Mouse (Mus musculus) layer of hippocampus, adult 18-20 months (tissue): Measurements from ENCODE around the gene Cd93. TPM values are rescaled to one million over a fixed set of nuclear protein-coding genes. Genes with fewer than 3 reads are reported as not detected.
A peak's percentile ranks its signal among the peaks of the same experiment; 100 is the strongest.

Experiments
- DNase-seq, 2 experiments: peaks; one replicate each; pipeline ENCODE4 v3.0.0; 2022; ENCODE audit warnings: low spot score in 2 of 2
- total RNA-seq, 2 experiments: library from RNA; stranded (reverse); gene quantifications; 2 replicates each; pipeline ENCODE4 v1.2.3; 2021

The Cd93 gene
- total RNA-seq, 2 experiments from 2014 or later = 3.0 to 3.5 TPM

DNA sequence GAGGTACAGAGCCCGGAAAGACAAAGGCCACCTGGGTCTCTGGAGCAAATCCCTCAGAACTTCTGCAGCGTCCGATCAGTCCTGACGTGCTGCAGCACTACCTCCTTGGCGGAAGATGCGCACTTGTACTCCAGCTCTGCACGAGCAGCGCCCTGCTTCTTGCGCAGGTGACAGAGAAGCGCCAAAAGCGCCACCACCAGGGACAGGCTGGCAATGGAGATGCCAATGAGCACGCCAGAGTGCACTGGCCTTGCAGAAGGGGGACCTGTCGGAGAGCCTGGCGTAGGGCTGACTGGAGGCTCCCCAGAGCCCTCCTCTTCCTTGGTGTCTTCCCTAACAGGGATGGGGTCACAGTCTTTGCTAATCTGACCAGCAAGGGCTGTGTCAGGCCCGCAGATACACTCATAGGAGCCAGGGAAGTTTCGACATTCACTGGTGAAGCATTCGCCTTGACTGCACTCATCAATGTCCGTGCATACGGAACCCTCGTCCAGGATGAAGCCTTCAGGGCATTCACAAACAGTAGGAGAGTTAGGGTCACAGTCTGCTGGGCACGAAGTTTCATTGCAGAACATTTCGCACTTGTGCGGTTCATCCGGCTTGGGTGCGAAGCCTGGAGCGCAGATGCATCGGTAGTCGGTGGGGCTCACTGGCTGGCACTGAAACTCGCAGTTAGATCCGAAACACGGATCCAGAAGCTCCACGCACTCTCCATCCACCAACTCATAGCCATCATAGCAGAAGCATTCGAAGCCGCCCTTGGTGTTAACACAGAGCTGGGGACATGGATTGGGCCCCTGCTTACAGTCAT, 37.0 kb downstream of the Cd93 start:
- no peak for DNase-seq

- DNase-seq = no peak
These were observed 38.5 kb downstream of the Cd93 start for GRCm38 (mm10) chr2:148404906-148405305.

DNA sequence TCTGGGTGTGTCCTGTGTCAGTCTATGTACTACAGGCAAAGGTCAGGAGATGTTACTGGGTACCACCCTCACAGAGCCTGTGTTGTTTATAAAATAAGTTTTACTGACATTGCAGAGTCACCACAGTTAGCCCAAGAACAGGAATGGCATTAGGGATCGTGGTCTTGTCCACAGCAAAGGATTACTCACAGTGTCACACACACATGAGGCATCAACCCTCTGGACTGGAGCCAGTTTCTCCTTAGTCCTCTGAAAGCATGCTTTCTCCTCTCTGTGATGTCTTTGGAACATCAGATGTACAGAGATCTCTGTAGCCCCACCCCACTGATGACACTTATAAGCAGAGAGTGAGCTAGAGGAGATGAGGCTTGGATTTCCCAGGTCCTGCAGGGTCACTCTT, 41.1 kb downstream of the Cd93 start:
- DNase-seq = no peak

DNA sequence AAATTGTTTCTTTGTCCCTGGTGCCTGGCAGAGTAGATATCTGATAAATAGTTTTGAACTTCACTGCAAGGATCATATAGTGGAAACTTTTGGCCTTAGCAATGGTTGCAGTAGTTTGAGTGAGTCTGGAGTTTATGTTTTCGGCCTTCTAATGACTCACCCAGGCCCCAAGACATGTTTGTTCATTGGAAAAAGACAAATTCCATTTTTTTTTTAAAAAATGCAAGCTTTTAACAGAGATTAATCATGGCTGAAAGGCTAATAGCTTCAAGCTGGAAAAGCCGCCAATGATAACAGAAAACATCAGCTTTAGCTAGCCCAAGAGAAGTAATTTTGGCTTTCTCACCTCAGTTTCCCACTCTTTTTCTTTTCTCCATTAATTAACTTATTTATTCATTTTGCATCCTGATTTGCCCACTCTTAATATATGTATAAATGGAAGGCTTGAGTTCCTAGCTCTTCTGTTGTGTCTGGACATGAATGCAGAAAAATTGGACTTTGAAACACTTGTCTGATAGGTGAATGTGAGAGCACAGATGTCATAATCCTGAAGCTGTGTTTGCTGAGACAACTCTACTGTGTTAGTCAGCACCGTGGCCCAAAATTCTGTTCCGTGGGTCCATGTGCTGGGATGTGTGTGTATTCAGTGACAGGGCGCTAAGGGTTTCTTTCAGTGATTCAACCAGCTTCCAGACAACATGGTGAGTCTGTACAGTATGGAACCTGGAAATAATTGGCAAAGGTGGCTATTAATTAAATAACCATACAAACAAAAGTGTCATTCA, 44.3 kb downstream of the Cd93 start:
- no peak for DNase-seq

- no peak for DNase-seq
These were observed 45.6 kb downstream of the Cd93 start for GRCm38 (mm10) chr2:148397784-148398100.

- DNase-seq = no peak
These were observed 46.2 kb downstream of the Cd93 start for GRCm38 (mm10) chr2:148397015-148397783.

DNA sequence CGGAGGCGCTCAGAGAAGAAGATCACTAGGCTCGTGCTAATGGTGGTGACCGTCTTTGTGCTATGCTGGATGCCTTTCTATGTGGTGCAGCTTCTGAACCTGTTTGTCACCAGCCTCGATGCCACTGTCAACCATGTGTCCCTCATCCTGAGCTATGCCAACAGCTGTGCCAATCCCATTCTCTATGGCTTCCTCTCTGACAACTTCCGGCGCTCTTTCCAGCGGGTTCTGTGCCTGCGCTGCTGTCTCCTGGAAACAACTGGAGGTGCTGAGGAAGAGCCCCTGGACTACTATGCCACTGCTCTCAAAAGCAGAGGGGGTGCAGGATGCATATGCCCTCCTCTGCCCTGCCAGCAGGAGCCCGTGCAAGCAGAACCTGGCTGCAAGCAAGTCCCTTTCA, 47.2 kb downstream of the Cd93 start:
- DNase-seq = peak in 1 of 2 experiments; percentile 49

DNA sequence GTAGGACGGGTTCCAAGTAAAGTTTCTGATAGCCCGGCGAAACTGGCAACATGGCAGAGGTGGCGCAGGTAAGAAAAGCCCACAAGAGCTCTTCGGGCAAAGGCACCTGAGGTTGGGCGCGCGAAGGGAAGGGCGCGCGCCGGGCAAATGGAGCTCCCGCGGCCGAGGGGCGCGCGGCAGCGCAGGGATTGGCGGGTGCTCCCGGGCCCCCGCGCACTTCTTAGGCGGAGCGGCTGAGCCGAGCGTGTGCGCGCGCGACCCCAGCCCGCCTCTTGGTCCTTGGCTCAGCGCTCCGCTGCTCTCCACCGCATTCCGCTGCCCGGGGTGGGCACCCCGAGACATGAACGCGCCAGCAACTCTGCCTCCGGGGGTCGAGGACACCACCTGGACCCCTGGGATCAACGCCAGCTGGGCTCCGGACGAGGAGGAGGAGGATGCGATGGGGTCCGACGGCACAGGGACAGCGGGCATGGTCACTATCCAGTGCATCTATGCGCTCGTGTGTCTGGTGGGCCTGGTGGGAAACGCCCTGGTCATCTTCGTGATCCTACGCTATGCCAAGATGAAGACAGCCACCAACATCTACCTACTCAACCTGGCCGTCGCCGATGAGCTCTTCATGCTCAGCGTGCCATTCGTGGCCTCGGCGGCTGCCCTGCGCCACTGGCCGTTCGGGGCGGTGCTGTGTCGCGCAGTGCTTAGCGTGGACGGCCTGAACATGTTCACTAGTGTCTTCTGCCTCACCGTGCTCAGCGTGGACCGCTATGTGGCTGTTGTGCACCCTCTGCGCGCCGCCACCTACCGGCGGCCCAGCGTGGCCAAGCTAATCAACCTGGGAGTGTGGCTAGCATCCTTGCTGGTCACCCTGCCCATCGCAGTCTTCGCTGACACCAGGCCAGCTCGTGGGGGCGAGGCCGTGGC, 48.0 kb downstream of the Cd93 start, which contains the start of gene Sstr4:
TSS of gene Sstr4 (plus strand) at position 214 of the 921 bp plus-strand sequence.
- DNase-seq = peak; percentile 73 to 81

- no peak for DNase-seq
These were observed 49.5 kb downstream of the Cd93 start for GRCm38 (mm10) chr2:148393846-148394245.

GRCm38 (mm10) chr2:148393149-148393548, 50.2 kb downstream of the Cd93 start:
- DNase-seq = no peak

DNA sequence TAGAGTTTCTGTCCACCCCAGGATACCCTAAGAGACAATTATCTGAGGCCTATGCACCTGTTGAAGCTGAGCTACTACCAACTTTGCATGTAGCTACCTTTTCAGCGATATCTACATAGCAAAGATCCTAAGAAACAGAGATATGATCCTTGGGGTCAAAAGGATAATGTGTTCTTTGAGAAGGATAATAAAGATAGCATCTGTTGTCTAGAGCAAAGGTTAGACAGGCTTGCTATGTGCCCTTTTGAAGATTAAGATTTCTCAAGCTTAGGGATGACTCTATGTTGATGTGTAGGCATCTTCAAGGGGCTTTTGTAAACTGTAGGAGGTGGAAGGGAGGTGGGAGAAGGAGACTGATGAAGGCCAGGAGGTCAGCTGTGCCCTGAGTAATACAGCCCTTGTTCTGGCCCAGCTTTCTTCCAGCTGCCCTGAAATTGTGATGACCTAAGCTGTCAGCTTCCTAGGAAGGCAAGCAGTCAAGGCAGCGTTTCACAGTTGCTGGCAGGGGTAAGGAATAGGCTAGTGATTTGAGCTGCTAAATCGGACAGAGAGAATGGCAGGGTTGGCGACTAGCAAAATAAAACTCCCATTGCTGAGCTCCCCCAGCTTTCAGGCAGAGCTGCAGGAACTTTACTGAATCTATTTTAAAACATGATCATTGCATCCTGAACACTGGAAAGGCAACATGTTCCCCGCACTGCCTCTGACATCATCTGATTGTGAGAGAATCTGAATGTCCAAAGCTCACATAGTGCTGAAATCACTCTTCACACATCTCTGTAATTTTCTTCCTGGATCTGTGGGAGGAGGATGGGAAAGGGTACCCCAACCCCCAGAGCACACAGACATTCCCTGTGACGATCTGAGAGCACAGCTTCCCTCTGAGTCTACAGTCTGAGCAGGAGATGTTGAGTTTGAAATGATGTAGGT, 55.4 kb downstream of the Cd93 start:
- DNase-seq = peak in 1 of 2 experiments; percentile 67

DNA sequence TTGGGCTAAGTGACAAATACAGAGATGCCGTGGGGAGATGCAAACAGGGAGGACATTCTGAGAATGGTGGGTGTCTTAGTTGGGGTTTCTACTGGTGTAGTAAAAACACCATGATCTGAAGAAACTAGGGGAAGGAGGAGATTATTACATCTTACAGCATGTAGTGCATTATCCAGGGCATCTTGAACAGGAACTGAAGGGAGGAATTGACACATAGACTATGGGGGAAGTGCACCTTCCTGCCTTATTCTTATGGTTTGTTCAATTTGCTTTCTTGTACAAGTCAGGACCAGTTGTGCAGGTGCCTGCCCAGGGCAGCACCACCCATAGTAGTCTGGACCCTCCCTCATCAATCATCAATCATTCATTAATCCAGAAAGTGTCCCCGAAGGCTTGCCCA, 56.4 kb downstream of the Cd93 start:
- no peak for DNase-seq

Other genes starting within 250 kb of the Cd93 start
- gene Sstr4, start 48.2 kb downstream of the Cd93 start, total RNA-seq = 10 to 100 TPM; 78.1 to 85.4 TPM
- 1 to 10 TPM; 5.8 to 7.3 TPM for gene Thbd, start 35.4 kb downstream of the Cd93 start, total RNA-seq
- 10 to 100 TPM; 12.5 to 13.5 TPM for gene Nxt1, start 229.0 kb upstream of the Cd93 start, total RNA-seq
- gene Gzf1, start 237.5 kb upstream of the Cd93 start, total RNA-seq = 10 to 100 TPM; 31.8 to 33.5 TPM